Mouse (Mus musculus) limb, embryonic 11.5 days (tissue): Measurements from ENCODE around the gene Satb2. TPM values are rescaled to one million over a fixed set of nuclear protein-coding genes. Genes with fewer than 3 reads are reported as not detected.
"Not testable (repeated sequence)": the region's sequence is repeated elsewhere in the genome, so short reads cannot be mapped to it uniquely, and the experiment has no call there.

ENCODE experiments used
- ATAC-seq: fragments of 200-750 bp; cut with Nextera tagmentation; 2 replicates; pipeline ENCODE4 v1.8.0; 2017; ENCODE audit warnings: low read depth; ENCODE audit not compliant: insufficient number of reproducible peaks, low FRiP score, low TSS enrichment
- DNase-seq: peaks from one replicate; pipeline ENCODE4 v3.0.0-alpha.2; 2015; ENCODE audit warnings: low spot score
- H3K27ac ChIP-seq: fragments of 300-500 bp; sonication (generic); replicated peaks from 2 replicates; pipeline ENCODE4 v1.5.1; 2014; ENCODE audit warnings: low read depth, mild to moderate bottlenecking, low read length
- H3K27me3 ChIP-seq: fragments of 300-500 bp; sonication (generic); 2 replicates; pipeline ENCODE4 v1.6.1; 2014; ENCODE audit warnings: mild to moderate bottlenecking, low read length, mixed read lengths; ENCODE audit not compliant: control insufficient read depth, insufficient read depth
- H3K36me3 ChIP-seq: fragments of 300-500 bp; sonication (generic); 2 replicates; pipeline ENCODE4 v1.6.1; 2014; ENCODE audit warnings: mild to moderate bottlenecking, low read length, moderate library complexity, mixed read lengths; ENCODE audit not compliant: control insufficient read depth, insufficient read depth
- H3K4me1 ChIP-seq: fragments of 300-500 bp; sonication (generic); 2 replicates; pipeline ENCODE4 v1.6.1; 2014; ENCODE audit warnings: low read length, mixed read lengths; ENCODE audit not compliant: control insufficient read depth, insufficient read depth
- H3K4me2 ChIP-seq: fragments of 300-500 bp; sonication (generic); 2 replicates; pipeline ENCODE4 v1.6.1; 2014; ENCODE audit warnings: low read depth, mild to moderate bottlenecking, moderate library complexity; ENCODE audit not compliant: severe bottlenecking
- H3K4me3 ChIP-seq: fragments of 300-500 bp; sonication (generic); 2 replicates; pipeline ENCODE4 v1.5.1; 2014; ENCODE audit warnings: low read depth, low read length
- H3K9ac ChIP-seq: fragments of 300-500 bp; sonication (generic); 2 replicates; pipeline ENCODE4 v1.6.1; 2014; ENCODE audit warnings: mild to moderate bottlenecking, low read length
- H3K9me3 ChIP-seq: fragments of 300-500 bp; sonication (generic); 2 replicates; pipeline ENCODE4 v1.6.1; 2016; ENCODE audit warnings: low read length; ENCODE audit not compliant: control insufficient read depth
- WGBS: fragments of 180-500 bp; shearing (Covaris S2); extraction: QIAGEN DNeasy Blood & Tissue Kit; methylation state at CpG from one replicate; pipeline ENCODE4 v1.1.7; 2014; 5-methylcytosine and 5-hydroxymethylcytosine counted together
- polyA plus RNA-seq: library from polyadenylated mRNA; unstranded; fragments of >200 nt; fragmentation: Nextera tagmentation; extraction: Ambion mirVana; gene quantifications from 2 replicates; pipeline ENCODE4 v1.2.1, GENCODE M21; 2014

Satb2 gene
- polyA plus RNA-seq, 1 experiment from 2014 or later: 1.5 TPM

DNA sequence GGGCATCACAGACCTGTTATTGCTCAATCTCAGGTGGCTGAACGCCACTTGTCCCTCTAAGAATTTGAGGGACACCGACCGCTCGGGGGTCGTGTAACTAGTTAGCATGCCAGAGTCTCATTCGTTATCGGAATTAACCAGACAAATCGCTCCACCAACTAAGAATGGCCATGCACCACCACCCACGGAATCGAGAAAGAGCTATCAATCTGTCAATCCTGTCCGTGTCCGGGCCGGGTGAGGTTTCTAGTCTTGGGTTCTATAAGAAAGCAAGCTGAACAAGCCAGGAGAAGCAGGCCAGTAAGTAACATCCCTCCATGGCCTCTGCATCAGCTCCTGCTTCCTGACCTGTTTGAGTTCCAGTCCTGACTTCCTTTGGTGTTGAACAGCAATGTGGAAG lies 196.3 kb downstream of the Satb2 start:
- H3K4me2 ChIP-seq, H3K9me3 ChIP-seq, H3K4me3 ChIP-seq, H3K27ac ChIP-seq, H3K36me3 ChIP-seq, H3K4me1 ChIP-seq, H3K9ac ChIP-seq, DNase-seq, H3K27me3 ChIP-seq: not testable (repeated sequence)
- 0 out of 2 replicates have a peak, but pooled peaks have one; percentile 67 for ATAC-seq
- WGBS: 92% methylated on average over 13 of the region's 13 CpGs

GRCm38 (mm10) chr1:56764205-56764604 lies 214.2 kb downstream of the Satb2 start:
- H3K27me3 ChIP-seq: no peaks in the 10 kb centered on the region
- no peaks in the 10 kb centered on the region for H3K9me3 ChIP-seq
- ATAC-seq: no peak
- H3K36me3 ChIP-seq: no peaks in the 10 kb centered on the region
- no peak overlapping the region for H3K4me3 ChIP-seq
- 95% methylated on average over 1 of the region's 1 CpGs for WGBS
- no peak overlapping the region for H3K9ac ChIP-seq
- no peak for DNase-seq
- H3K27ac ChIP-seq: no peak overlapping the region
- no peaks in the 10 kb centered on the region for H3K4me1 ChIP-seq
- no peak overlapping the region for H3K4me2 ChIP-seq

DNA sequence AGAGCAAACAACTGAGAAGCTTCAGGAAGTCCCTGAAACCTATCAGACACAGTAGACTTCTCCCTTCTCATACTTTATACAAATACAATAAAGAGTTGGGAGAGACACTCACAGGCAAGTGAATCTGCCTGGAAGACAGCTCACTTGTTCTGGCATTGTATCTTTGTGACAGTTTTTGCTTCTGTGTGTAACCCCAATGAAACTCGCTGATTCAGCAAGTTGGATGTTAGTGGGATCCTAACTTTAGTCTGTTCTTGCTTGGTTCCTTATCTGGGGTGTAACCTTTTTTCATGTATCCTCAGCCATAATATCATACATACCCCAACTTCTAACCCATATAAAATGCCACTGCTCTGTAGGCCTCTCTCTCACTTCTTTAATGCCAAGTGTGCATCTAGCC lies 216.9 kb downstream of the Satb2 start:
- H3K4me1 ChIP-seq: no peaks in the 10 kb centered on the region
- no peak overlapping the region for H3K4me3 ChIP-seq
- no peak overlapping the region for H3K4me2 ChIP-seq
- 94% methylated on average over 1 of the region's 1 CpGs for WGBS
- H3K9me3 ChIP-seq: no peaks in the 10 kb centered on the region
- H3K27ac ChIP-seq: no peak overlapping the region
- DNase-seq (no peak), ATAC-seq (no peak)
- H3K9ac ChIP-seq: no peak overlapping the region
- H3K27me3 ChIP-seq: no peaks in the 10 kb centered on the region
- H3K36me3 ChIP-seq: no peaks in the 10 kb centered on the region

DNA sequence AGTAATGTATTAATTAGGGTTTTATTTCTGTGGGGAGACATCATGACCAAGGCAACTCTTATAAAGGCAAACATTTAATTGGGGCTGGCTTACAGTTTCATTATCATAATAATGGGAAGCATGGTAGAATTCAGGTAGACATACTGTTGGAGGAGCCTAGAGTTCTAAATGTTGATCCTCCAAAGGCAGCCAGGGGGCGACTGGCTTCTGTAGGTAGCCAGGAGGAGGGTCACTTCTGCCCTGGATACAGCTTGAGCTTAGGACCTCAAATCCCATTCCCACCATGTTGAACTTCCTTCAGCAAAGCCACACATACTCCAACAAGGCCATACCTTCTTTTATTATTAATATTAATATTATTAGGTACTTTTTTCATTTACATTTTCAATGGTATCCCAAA lies 225.2 kb downstream of the Satb2 start:
- WGBS: 53% methylated on average over 1 of the region's 1 CpGs
- Histone ChIP-seq H3K4me2 (no peak overlapping the region), H3K9ac (no peak overlapping the region), H3K27ac (no peak overlapping the region), H3K27me3 (no peaks in the 10 kb centered on the region), H3K36me3 (no peaks in the 10 kb centered on the region), H3K4me1 (no peaks in the 10 kb centered on the region), H3K4me3 (no peak overlapping the region), H3K9me3 (no peaks in the 10 kb centered on the region)
- ATAC-seq (no peak), DNase-seq (no peak)

- H3K4me1 ChIP-seq: no peaks in the 10 kb centered on the region
- H3K9me3 ChIP-seq: no peaks in the 10 kb centered on the region
- WGBS: 94% methylated on average over 2 of the region's 2 CpGs
- no peak overlapping the region for H3K4me2 ChIP-seq
- H3K4me3 ChIP-seq: no peak overlapping the region
- ATAC-seq: no peak
- no peaks in the 10 kb centered on the region for H3K27me3 ChIP-seq
- DNase-seq: no peak
- H3K27ac ChIP-seq: no peak overlapping the region
- no peak overlapping the region for H3K9ac ChIP-seq
- H3K36me3 ChIP-seq: no peaks in the 10 kb centered on the region
Measured at GRCm38 (mm10) chr1:56750693-56751092, 227.8 kb downstream of the Satb2 start.

GRCm38 (mm10) chr1:56749629-56750311 lies 228.7 kb downstream of the Satb2 start:
- 74% methylated on average over 16 of the region's 16 CpGs for WGBS
- Histone ChIP-seq H3K4me1 (no peaks in the 10 kb centered on the region), H3K4me3 (no peak overlapping the region), H3K27me3 (no peaks in the 10 kb centered on the region), H3K27ac (no peak overlapping the region), H3K36me3 (no peaks in the 10 kb centered on the region), H3K9me3 (no peaks in the 10 kb centered on the region), H3K4me2 (no peak overlapping the region), H3K9ac (no peak overlapping the region)
- no peak for ATAC-seq
- peak; percentile 21 for DNase-seq

GRCm38 (mm10) chr1:56748876-56749493 lies 229.5 kb downstream of the Satb2 start:
- H3K9me3 ChIP-seq: no peaks in the 10 kb centered on the region

More at GRCm38 (mm10) chr1:56748876-56749493, 229.5 kb downstream of the Satb2 start:
- no peak overlapping the region for H3K27ac ChIP-seq
- H3K4me2 ChIP-seq: no peak overlapping the region
- no peak overlapping the region for H3K4me3 ChIP-seq
- no peaks in the 10 kb centered on the region for H3K4me1 ChIP-seq
- no peaks in the 10 kb centered on the region for H3K36me3 ChIP-seq
- H3K9ac ChIP-seq: no peak overlapping the region
- 85% methylated on average over 11 of the region's 11 CpGs for WGBS
- ATAC-seq (no peak), DNase-seq (no peak)
- H3K27me3 ChIP-seq: no peaks in the 10 kb centered on the region
